Mouse (Mus musculus): Measurements from ENCODE around the gene Best3. TPM values are rescaled to one million over a fixed set of nuclear protein-coding genes. Genes with fewer than 3 reads are reported as not detected.

The Best3 gene
- polyA plus RNA-seq, 1 experiment from 2014 or later: 0.18 TPM

GRCm38 (mm10) chr10:116962152-116962551, 24.0 kb upstream of the Best3 start:
- H3K27me3 ChIP-seq (ENCODE audit: insufficient read depth, poor library complexity, severe bottlenecking): no peaks in the 10 kb centered on the region
- no peak overlapping the region for H3K27ac ChIP-seq
- H3K4me1 ChIP-seq: peaks cover 24% of the 10 kb centered on the region
- no peak for DNase-seq (ENCODE audit: low spot score)
- no peaks in the 10 kb centered on the region for H3K9me3 ChIP-seq
- no peak overlapping the region for H3K4me3 ChIP-seq
- 77% methylated on average over 14 of the region's 14 CpGs for WGBS
- 0 out of 2 replicates have a peak, but pooled peaks cover 4% of the 10 kb centered on the region for H3K36me3 ChIP-seq

GRCm38 (mm10) chr10:116962803-116963202, 23.3 kb upstream of the Best3 start:
- Histone ChIP-seq H3K27me3 (ENCODE audit: insufficient read depth, poor library complexity, severe bottlenecking) (no peaks in the 10 kb centered on the region), H3K9me3 (no peaks in the 10 kb centered on the region), H3K4me1 (peaks cover 24% of the 10 kb centered on the region), H3K4me3 (no peak overlapping the region), H3K27ac (no peak overlapping the region; the same call in 1 of the 2 replicates), H3K36me3 (no peaks in the 10 kb centered on the region)
- 54% methylated on average over 17 of the region's 17 CpGs for WGBS
- DNase-seq (ENCODE audit: low spot score): no peak

GRCm38 (mm10) chr10:116964084-116964483, 22.0 kb upstream of the Best3 start:
- WGBS: 78% methylated on average over 11 of the region's 11 CpGs

GRCm38 (mm10) chr10:116964571-116964970, 21.5 kb upstream of the Best3 start:
- Histone ChIP-seq H3K9me3 (no peaks in the 10 kb centered on the region), H3K4me3 (no peak overlapping the region), H3K27ac (peak overlapping the region; percentile 37; the same call in 1 of the 2 replicates), H3K4me1 (peaks cover 20% of the 10 kb centered on the region), H3K36me3 (no peaks in the 10 kb centered on the region), H3K27me3 (ENCODE audit: insufficient read depth, poor library complexity, severe bottlenecking) (no peaks in the 10 kb centered on the region)
- no peak for DNase-seq (ENCODE audit: low spot score)
- 75% methylated on average over 4 of the region's 4 CpGs for WGBS

More at GRCm38 (mm10) chr10:116964084-116964483, 22.0 kb upstream of the Best3 start:
- H3K27me3 ChIP-seq (ENCODE audit: insufficient read depth, poor library complexity, severe bottlenecking): no peaks in the 10 kb centered on the region
- H3K4me1 ChIP-seq: peaks cover 24% of the 10 kb centered on the region
- H3K27ac ChIP-seq: 0 out of 2 replicates have a peak overlapping the region, but pooled peaks have one; percentile 37
- no peaks in the 10 kb centered on the region for H3K9me3 ChIP-seq
- no peak overlapping the region for H3K4me3 ChIP-seq
- no peaks in the 10 kb centered on the region for H3K36me3 ChIP-seq
- no peak for DNase-seq (ENCODE audit: low spot score)

GRCm38 (mm10) chr10:116965297-116965696, 20.8 kb upstream of the Best3 start:
- H3K4me1 ChIP-seq: peaks cover 20% of the 10 kb centered on the region
- peak overlapping the region; percentile 59; the same call in 1 of the 2 replicates for H3K27ac ChIP-seq
- no peaks in the 10 kb centered on the region for H3K27me3 ChIP-seq (ENCODE audit: insufficient read depth, poor library complexity, severe bottlenecking)
- WGBS: 43% methylated on average over 5 of the region's 5 CpGs
- DNase-seq (ENCODE audit: low spot score): peak; percentile 83
- no peaks in the 10 kb centered on the region for H3K36me3 ChIP-seq
- no peaks in the 10 kb centered on the region for H3K9me3 ChIP-seq
- no peak overlapping the region for H3K4me3 ChIP-seq

- Histone ChIP-seq H3K36me3 (no peaks in the 10 kb centered on the region), H3K4me3 (no peak overlapping the region), H3K9me3 (no peaks in the 10 kb centered on the region), H3K27me3 (ENCODE audit: insufficient read depth, poor library complexity, severe bottlenecking) (no peaks in the 10 kb centered on the region), H3K27ac (0 out of 2 replicates have a peak overlapping the region, but pooled peaks have one; percentile 59), H3K4me1 (peaks cover 20% of the 10 kb centered on the region)
- no peak for DNase-seq (ENCODE audit: low spot score)
- WGBS: 67% methylated on average over 6 of the region's 6 CpGs
These were observed 20.0 kb upstream of the Best3 start for GRCm38 (mm10) chr10:116966065-116966464.

- DNase-seq (ENCODE audit: low spot score): no peak
- Histone ChIP-seq H3K27ac (no peak overlapping the region), H3K4me3 (no peak overlapping the region), H3K27me3 (ENCODE audit: insufficient read depth, poor library complexity, severe bottlenecking) (no peaks in the 10 kb centered on the region), H3K36me3 (no peaks in the 10 kb centered on the region), H3K4me1 (peaks cover 17% of the 10 kb centered on the region), H3K9me3 (no peaks in the 10 kb centered on the region)
- 87% methylated on average over 4 of the region's 4 CpGs for WGBS
These were observed 17.4 kb upstream of the Best3 start for GRCm38 (mm10) chr10:116968741-116969140.

- WGBS: 85% methylated on average over 6 of the region's 6 CpGs
- H3K9me3 ChIP-seq: no peaks in the 10 kb centered on the region
- no peaks in the 10 kb centered on the region for H3K27me3 ChIP-seq (ENCODE audit: insufficient read depth, poor library complexity, severe bottlenecking)
- H3K4me3 ChIP-seq: no peak within 1 kb of the TSS
- H3K36me3 ChIP-seq: no peaks in the 10 kb centered on the region
- H3K4me1 ChIP-seq: no peaks in the 10 kb centered on the region
- DNase-seq (ENCODE audit: low spot score): no peak
- no peak within 1 kb of the TSS for H3K27ac ChIP-seq
These were observed 13.6 kb upstream of the Best3 start, which contains the start of gene Gm10271 for GRCm38 (mm10) chr10:116972509-116972908. Gene Gm10271, minus strand, starts transcription at chr10:116972609.

- no peak for DNase-seq (ENCODE audit: low spot score)
- WGBS: 38% methylated on average over 4 of the region's 4 CpGs
- no peaks in the 10 kb centered on the region for H3K36me3 ChIP-seq
These were observed 8.7 kb upstream of the Best3 start for GRCm38 (mm10) chr10:116977455-116977854.

GRCm38 (mm10) chr10:116977858-116978257, 8.3 kb upstream of the Best3 start:
- Histone ChIP-seq H3K9me3 (no peaks in the 10 kb centered on the region), H3K36me3 (no peaks in the 10 kb centered on the region), H3K4me3 (no peak overlapping the region), H3K4me1 (peaks cover 10% of the 10 kb centered on the region; the same call in 1 of the 2 replicates), H3K27ac (no peak overlapping the region), H3K27me3 (ENCODE audit: insufficient read depth, poor library complexity, severe bottlenecking) (no peaks in the 10 kb centered on the region)
- 62% methylated on average over 2 of the region's 2 CpGs for WGBS
- no peak for DNase-seq (ENCODE audit: low spot score)

More at GRCm38 (mm10) chr10:116977455-116977854, 8.7 kb upstream of the Best3 start:
- no peak overlapping the region for H3K4me3 ChIP-seq
- no peaks in the 10 kb centered on the region for H3K9me3 ChIP-seq
- no peak overlapping the region for H3K27ac ChIP-seq
- H3K27me3 ChIP-seq (ENCODE audit: insufficient read depth, poor library complexity, severe bottlenecking): no peaks in the 10 kb centered on the region
- peaks cover 9% of the 10 kb centered on the region; the same call in 1 of the 2 replicates for H3K4me1 ChIP-seq

- no peaks in the 10 kb centered on the region for H3K36me3 ChIP-seq
- no peaks in the 10 kb centered on the region for H3K27me3 ChIP-seq (ENCODE audit: insufficient read depth, poor library complexity, severe bottlenecking)
- H3K4me3 ChIP-seq: no peak overlapping the region
- 84% methylated on average over 9 of the region's 9 CpGs for WGBS
- no peak for DNase-seq (ENCODE audit: low spot score)
- no peaks in the 10 kb centered on the region for H3K9me3 ChIP-seq
- H3K4me1 ChIP-seq: peaks cover 10% of the 10 kb centered on the region; the same call in 1 of the 2 replicates
- H3K27ac ChIP-seq: no peak overlapping the region
These were observed 7.3 kb upstream of the Best3 start for GRCm38 (mm10) chr10:116978841-116979240.

GRCm38 (mm10) chr10:116980273-116980672, 5.8 kb upstream of the Best3 start:
- H3K4me1 ChIP-seq: peaks cover 10% of the 10 kb centered on the region; the same call in 1 of the 2 replicates
- WGBS: 73% methylated on average over 4 of the region's 4 CpGs
- no peaks in the 10 kb centered on the region for H3K9me3 ChIP-seq
- no peaks in the 10 kb centered on the region for H3K27me3 ChIP-seq (ENCODE audit: insufficient read depth, poor library complexity, severe bottlenecking)
- no peak overlapping the region for H3K4me3 ChIP-seq
- no peaks in the 10 kb centered on the region for H3K36me3 ChIP-seq
- DNase-seq (ENCODE audit: low spot score): no peak
- H3K27ac ChIP-seq: no peak overlapping the region

- Histone ChIP-seq H3K27ac (no peak overlapping the region), H3K9me3 (no peaks in the 10 kb centered on the region), H3K36me3 (no peaks in the 10 kb centered on the region), H3K4me3 (no peak overlapping the region), H3K27me3 (ENCODE audit: insufficient read depth, poor library complexity, severe bottlenecking) (no peaks in the 10 kb centered on the region), H3K4me1 (peaks cover 10% of the 10 kb centered on the region; the same call in 1 of the 2 replicates)
- no peak for DNase-seq (ENCODE audit: low spot score)
- 76% methylated on average over 3 of the region's 3 CpGs for WGBS
These were observed 5.2 kb upstream of the Best3 start for GRCm38 (mm10) chr10:116980888-116981287.

- Histone ChIP-seq H3K4me1 (peaks cover 20% of the 10 kb centered on the region), H3K36me3 (no peaks in the 10 kb centered on the region), H3K27me3 (ENCODE audit: insufficient read depth, poor library complexity, severe bottlenecking) (no peaks in the 10 kb centered on the region), H3K4me3 (no peak overlapping the region), H3K27ac (no peak overlapping the region), H3K9me3 (no peaks in the 10 kb centered on the region)
- no peak for DNase-seq (ENCODE audit: low spot score)
- WGBS: 47% methylated on average over 4 of the region's 4 CpGs
These were observed 3.6 kb upstream of the Best3 start for GRCm38 (mm10) chr10:116982526-116982925.

Measured in heart, embryonic 10.5 days (tissue).